Mouse (Mus musculus) limb, embryonic 14.5 days (tissue): ENCODE results near the gene Nccrp1. TPM values are rescaled to one million over a fixed set of nuclear protein-coding genes. Genes with fewer than 3 reads are reported as not detected.

Experiments
- ATAC-seq: fragments of 200-750 bp; cut with Nextera tagmentation; 2 replicates; pipeline ENCODE4 v1.8.0; 2017; ENCODE audit warnings: low read depth, moderate number of reproducible peaks, moderate TSS enrichment; ENCODE audit not compliant: low FRiP score
- DNase-seq: peaks from one replicate; pipeline ENCODE4 v3.0.0-alpha.2; 2015; ENCODE audit warnings: low spot score
- H3K27ac ChIP-seq: fragments of 300-500 bp; sonication (generic); replicated peaks from 2 replicates; pipeline ENCODE4 v1.5.1; 2014; ENCODE audit warnings: low read depth, mild to moderate bottlenecking, low read length, moderate library complexity, mixed read lengths
- H3K27me3 ChIP-seq: fragments of 300-500 bp; sonication (generic); 2 replicates; pipeline ENCODE4 v1.6.1; 2014; ENCODE audit warnings: low read length, mixed read lengths; ENCODE audit not compliant: control insufficient read depth, insufficient read depth
- H3K36me3 ChIP-seq: fragments of 300-500 bp; sonication (generic); 2 replicates; pipeline ENCODE4 v1.6.1; 2014; ENCODE audit warnings: mild to moderate bottlenecking, low read length, moderate library complexity, mixed read lengths; ENCODE audit not compliant: control insufficient read depth, insufficient read depth
- H3K4me1 ChIP-seq: fragments of 300-500 bp; sonication (generic); 2 replicates; pipeline ENCODE4 v1.6.1; 2014; ENCODE audit warnings: antibody characterized with exemption, low read length, mixed read lengths; ENCODE audit not compliant: control insufficient read depth, insufficient read depth
- H3K4me2 ChIP-seq: fragments of 300-500 bp; sonication (generic); replicated peaks from 2 replicates; pipeline ENCODE4 v1.6.1; 2014; ENCODE audit warnings: low read depth, mild to moderate bottlenecking, low read length, moderate library complexity; ENCODE audit not compliant: severe bottlenecking
- H3K4me3 ChIP-seq: fragments of 300-500 bp; sonication (generic); replicated peaks from 2 replicates; pipeline ENCODE4 v1.5.1; 2014; ENCODE audit warnings: low read length
- H3K9ac ChIP-seq: fragments of 300-500 bp; sonication (generic); 2 replicates; pipeline ENCODE4 v1.6.1; 2014; ENCODE audit warnings: mild to moderate bottlenecking, low read depth, low read length, moderate library complexity; ENCODE audit not compliant: severe bottlenecking
- H3K9me3 ChIP-seq: fragments of 300-500 bp; sonication (generic); 2 replicates; pipeline ENCODE4 v1.6.1; 2016; ENCODE audit warnings: low read length; ENCODE audit not compliant: control insufficient read depth
- POLR2A ChIP-seq: fragments of 200-500 bp; IDR thresholded peaks from 2 replicates; pipeline ENCODE4 v1.8.0; 2012; ENCODE audit warnings: inconsistent platforms, mild to moderate bottlenecking, moderate library complexity, borderline replicate concordance; ENCODE audit not compliant: insufficient read depth, insufficient read length; ENCODE audit errors: extremely low read depth
- WGBS: fragments of 180-500 bp; shearing (Covaris S2); extraction: QIAGEN DNeasy Blood & Tissue Kit; methylation state at CpG from one replicate; pipeline ENCODE4 v1.1.7; 2014; 5-methylcytosine and 5-hydroxymethylcytosine counted together
- polyA plus RNA-seq, 2 experiments: library from polyadenylated mRNA; depleted of rRNA in 1 of 2; stranded (reverse) in 1 of 2; unstranded in 1 of 2; fragments of >200 nt; fragmentation: Nextera tagmentation in 1 of 2; extraction: Ambion mirVana in 1 of 2; gene quantifications; 2 replicates each; pipeline versions ENCODE4 v1.2.1 to v1.2.3; 2012 to 2014

Nccrp1 gene
- polyA plus RNA-seq, 2 experiments = not detected

DNA sequence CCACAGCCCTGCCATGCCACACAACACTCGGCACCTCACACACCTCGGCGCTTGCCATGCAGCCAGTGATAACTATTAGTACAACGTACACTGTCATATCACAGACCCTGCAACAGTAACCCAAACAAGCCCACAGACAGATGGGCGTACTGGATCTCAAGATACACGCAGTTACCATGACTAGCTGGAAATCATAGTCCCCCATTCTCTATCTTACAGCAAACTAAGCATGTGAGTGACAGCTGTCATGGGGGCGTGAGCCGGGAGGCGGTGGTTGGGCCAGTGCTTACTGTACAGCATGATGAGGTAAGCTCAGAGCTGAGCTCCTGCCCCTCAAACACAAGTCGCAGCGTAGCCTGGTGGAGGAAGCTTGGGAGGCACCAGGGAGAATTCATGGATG lies 28.5 kb upstream of the Nccrp1 start:
- ATAC-seq = no peak
- TF ChIP-seq POLR2A = no peak
- no peak overlapping the region for H3K9ac ChIP-seq
- no peak overlapping the region for H3K27ac ChIP-seq
- H3K4me1 ChIP-seq = peaks cover 25% of the 10 kb centered on the region
- no peak overlapping the region for H3K4me3 ChIP-seq
- H3K36me3 ChIP-seq = no peaks in the 10 kb centered on the region
- no peaks in the 10 kb centered on the region for H3K9me3 ChIP-seq
- DNase-seq = no peak
- WGBS = 87% methylated on average over 11 of the region's 11 CpGs
- no peaks in the 10 kb centered on the region for H3K27me3 ChIP-seq
- H3K4me2 ChIP-seq = no peak overlapping the region

DNA sequence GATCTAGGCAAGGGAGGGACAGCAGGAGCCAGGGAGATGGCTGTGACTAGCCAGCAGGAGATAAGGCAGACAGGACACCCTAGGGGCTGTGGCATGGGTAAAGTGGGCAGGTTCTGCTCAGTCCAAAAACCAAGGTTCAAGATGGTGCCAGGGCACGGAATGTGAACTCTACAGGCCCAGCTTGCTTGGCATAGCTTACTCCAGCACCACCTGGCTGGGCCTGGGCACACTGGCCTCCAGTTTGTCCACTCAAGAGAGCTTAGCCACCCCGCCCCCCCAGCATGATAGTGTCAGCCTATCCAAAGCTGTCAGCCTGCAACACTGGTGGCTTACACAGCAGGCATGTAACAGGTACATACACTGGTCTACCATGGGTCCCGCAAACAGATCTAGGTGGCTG lies 26.2 kb upstream of the Nccrp1 start:
- Histone ChIP-seq H3K4me3 (no peak overlapping the region), H3K9ac (no peak overlapping the region), H3K4me1 (peaks cover 31% of the 10 kb centered on the region), H3K4me2 (no peak overlapping the region), H3K27me3 (no peaks in the 10 kb centered on the region), H3K27ac (no peak overlapping the region), H3K36me3 (peaks cover 10% of the 10 kb centered on the region), H3K9me3 (no peaks in the 10 kb centered on the region)
- TF ChIP-seq POLR2A = no peak
- WGBS = 90% methylated on average over 3 of the region's 3 CpGs
- ATAC-seq = no peak
- DNase-seq = no peak

DNA sequence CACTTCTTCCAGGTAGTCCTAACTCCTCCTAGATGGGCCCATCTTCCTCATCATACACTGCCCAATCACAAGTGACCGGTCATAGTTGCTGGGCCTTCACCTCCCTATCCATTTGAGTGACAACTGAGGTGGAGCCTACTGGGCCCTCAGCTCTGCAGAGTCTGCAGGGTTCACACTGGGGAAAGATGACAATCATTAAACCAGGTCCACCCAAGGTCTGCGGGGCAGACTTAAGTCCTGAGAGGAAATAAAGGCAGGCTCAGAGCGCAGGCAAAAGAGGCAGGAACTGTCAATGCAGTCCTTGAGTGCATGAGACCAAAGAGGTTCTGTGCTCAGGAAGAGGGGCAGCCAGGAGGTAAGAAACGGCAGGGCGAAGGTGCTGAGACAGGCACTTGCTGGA lies 25.6 kb upstream of the Nccrp1 start:
- TF ChIP-seq POLR2A = no peak
- Histone ChIP-seq H3K27ac (no peak overlapping the region), H3K36me3 (peaks cover 14% of the 10 kb centered on the region), H3K9ac (no peak overlapping the region), H3K27me3 (no peaks in the 10 kb centered on the region), H3K4me2 (no peak overlapping the region), H3K4me1 (peaks cover 30% of the 10 kb centered on the region), H3K4me3 (no peak overlapping the region), H3K9me3 (no peaks in the 10 kb centered on the region)
- WGBS = 81% methylated on average over 5 of the region's 5 CpGs
- DNase-seq (no peak), ATAC-seq (no peak)

DNA sequence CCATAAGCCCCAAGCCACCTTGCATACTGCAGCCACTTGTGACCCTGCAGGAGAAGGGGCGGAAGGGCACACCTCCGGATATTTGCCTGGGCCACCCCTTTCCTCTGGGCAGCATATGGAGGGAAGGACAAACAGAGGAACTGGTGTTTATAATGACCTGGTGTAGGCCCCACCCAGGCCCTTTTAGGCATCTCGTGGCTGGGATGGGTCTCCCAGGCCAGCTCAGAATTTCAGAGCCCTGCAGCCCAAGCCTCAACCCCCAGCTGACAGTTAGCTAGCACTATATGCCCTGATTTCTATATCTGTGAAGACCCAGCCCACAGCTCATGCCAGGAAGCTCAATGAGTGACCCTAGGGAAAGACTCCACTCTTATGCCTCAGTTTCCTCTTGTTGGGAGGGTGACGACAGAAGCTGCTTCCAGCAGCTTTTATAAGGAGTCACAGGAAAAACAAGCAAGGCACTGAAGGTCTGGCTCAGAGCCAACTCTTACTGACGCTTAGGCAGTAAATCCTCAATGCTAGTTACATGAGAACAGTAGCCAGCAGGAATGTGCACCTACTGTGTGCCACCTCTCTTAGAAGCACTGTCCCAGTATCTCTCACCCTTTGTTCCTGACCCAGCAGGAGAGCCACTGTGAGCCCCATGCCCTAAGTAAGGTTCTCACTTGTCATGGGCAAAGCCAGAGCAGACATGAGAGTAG lies 24.1 kb upstream of the Nccrp1 start:
- no peak overlapping the region for H3K4me2 ChIP-seq
- no peak overlapping the region for H3K9ac ChIP-seq
- ATAC-seq (no peak), DNase-seq (peak; percentile 66)
- H3K4me1 ChIP-seq = peaks cover 16% of the 10 kb centered on the region
- TF ChIP-seq POLR2A = no peak
- 28% methylated on average over 5 of the region's 5 CpGs for WGBS
- H3K27ac ChIP-seq = 0 out of 2 replicates have a peak overlapping the region, but pooled peaks have one; percentile 26
- peaks cover 30% of the 10 kb centered on the region for H3K36me3 ChIP-seq
- no peaks in the 10 kb centered on the region for H3K9me3 ChIP-seq
- H3K27me3 ChIP-seq = no peaks in the 10 kb centered on the region
- H3K4me3 ChIP-seq = no peak overlapping the region

DNA sequence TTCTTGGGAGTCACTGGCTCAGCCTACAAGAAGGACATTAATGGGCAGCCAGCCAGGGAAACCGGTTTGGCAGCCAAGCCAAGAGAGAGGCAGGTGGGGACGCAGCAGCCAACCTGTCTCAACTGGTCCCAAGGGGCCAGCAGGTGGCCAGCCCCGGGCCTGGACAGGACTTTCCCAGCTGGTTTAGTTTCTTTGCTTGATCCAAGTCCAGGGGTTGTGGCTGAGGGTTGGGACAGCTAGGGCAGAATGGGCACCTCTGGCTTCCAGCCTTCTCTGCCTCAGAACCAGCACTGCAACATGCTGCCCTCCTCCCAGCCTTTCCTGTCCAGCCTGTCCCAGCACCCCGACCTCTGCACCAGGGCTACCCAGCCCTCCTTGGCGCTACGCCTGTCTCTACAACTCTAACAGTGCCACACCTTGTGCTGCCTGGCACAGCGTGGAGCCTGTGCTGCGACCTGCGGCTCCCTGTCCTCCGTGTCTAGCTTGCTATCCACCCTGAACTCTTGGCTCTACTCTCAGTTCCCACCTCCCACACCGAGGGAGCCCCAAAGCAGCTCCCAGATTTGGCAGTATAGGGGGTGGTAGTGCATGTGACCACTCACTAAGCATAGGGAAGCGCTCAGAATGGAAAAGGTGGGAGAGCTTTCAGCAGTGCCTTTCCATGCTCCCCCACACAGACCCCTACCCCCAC lies 23.4 kb upstream of the Nccrp1 start:
- no peak for ATAC-seq
- WGBS = 51% methylated on average over 12 of the region's 12 CpGs

More for the DNA sequence above, 23.4 kb upstream of the Nccrp1 start:
- H3K9me3 ChIP-seq = no peaks in the 10 kb centered on the region
- peaks cover 36% of the 10 kb centered on the region for H3K36me3 ChIP-seq
- 0 out of 2 replicates have a peak overlapping the region, but pooled peaks have one; percentile 26 for H3K27ac ChIP-seq
- no peak overlapping the region for H3K4me3 ChIP-seq
- peaks cover 15% of the 10 kb centered on the region for H3K4me1 ChIP-seq
- H3K27me3 ChIP-seq = no peaks in the 10 kb centered on the region
- no peak overlapping the region for H3K4me2 ChIP-seq
- no peak overlapping the region for H3K9ac ChIP-seq
- DNase-seq = no peak
- TF ChIP-seq POLR2A = no peak
